Mouse (Mus musculus): ENCODE data around the gene Zbp1. TPM values are rescaled to one million over a fixed set of nuclear protein-coding genes. Genes with fewer than 3 reads are reported as not detected.

Zbp1 gene
- polyA plus RNA-seq, 1 experiment from 2014 or later, result 4.9 TPM

DNA sequence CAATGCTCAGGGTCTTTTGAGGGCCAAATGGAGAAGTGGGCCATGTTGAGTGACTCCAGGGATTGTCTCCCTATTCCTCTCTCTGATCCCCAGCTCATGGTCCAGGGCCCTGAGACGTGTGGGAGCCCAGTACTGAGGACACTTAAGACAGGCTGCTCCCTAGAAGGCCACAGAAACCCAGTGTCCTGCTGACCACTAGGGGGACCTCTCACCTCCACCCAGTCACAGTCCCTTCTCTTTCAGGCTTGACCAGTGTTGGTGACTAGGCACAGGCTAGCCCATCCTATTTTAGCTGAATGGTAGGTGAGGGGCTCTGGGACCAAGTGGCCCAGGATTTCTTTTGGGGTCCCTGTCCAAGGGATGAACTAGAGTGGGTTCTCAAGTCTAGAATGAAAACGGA lies 48.0 kb downstream of the Zbp1 start:
- 0 out of 2 replicates have a peak, but pooled peaks cover 3% of the 10 kb centered on the region for H3K27me3 ChIP-seq (ENCODE audit: insufficient read depth, low read length)
- no peak for ATAC-seq
- TF ChIP-seq CTCF (IDR thresholded peaks at IDR 0.05; ENCODE audit: low read depth) (peak; percentile 66), EP300 (IDR thresholded peaks at IDR 0.05; ENCODE audit: low read depth) (no peak)

DNA sequence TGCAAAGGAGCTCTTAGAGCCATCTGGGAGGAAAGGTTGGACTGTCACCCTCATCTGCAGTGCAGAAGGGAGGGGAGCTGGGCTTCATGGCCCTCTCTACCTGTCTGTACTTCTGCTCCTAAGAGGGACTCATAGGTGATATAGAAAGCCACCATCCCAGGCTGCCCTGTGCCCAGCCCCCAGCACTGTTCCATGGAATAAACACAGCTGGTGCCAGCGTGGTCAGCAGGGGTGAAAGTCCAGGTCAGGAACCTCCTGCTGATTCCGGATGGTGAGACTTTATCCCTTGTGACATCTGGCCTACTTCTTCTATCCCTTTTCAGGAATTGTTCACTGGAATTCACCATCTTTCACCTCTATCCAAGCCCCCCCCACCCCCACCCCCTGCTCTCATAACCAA lies 48.6 kb downstream of the Zbp1 start:
- peaks cover 33% of the 10 kb centered on the region for H3K4me1 ChIP-seq (ENCODE audit: insufficient read depth)
- peak; percentile 82 for DNase-seq
- no peak for TF ChIP-seq CTCF (IDR thresholded peaks at IDR 0.05; ENCODE audit: low read depth)
- TF ChIP-seq EP300 (IDR thresholded peaks at IDR 0.05; ENCODE audit: low read depth), result peak; percentile 90
- H3K27ac ChIP-seq (ENCODE audit: low read depth), result peak overlapping the region; percentile 75
- H3K4me2 ChIP-seq (ENCODE audit: low read depth, low read length), result no peak overlapping the region
- H3K27me3 ChIP-seq (ENCODE audit: insufficient read depth, low read length), result 0 out of 2 replicates have a peak, but pooled peaks cover 3% of the 10 kb centered on the region
- H3K9ac ChIP-seq (replicated peaks), result no peak overlapping the region
- ATAC-seq, result peak; percentile 91
- H3K4me3 ChIP-seq (ENCODE audit: low read depth, low read length), result no peak overlapping the region
- no peaks in the 10 kb centered on the region for H3K36me3 ChIP-seq (replicated peaks; ENCODE audit: insufficient read depth, low read length)
- 63% methylated on average over 2 of the region's 2 CpGs for WGBS (ENCODE audit: insufficient replicate concordance)
- no peaks in the 10 kb centered on the region for H3K9me3 ChIP-seq (ENCODE audit: low read length)

More for the DNA sequence above, 48.0 kb downstream of the Zbp1 start:
- Histone ChIP-seq H3K4me2 (ENCODE audit: low read depth, low read length) (no peak overlapping the region), H3K4me3 (ENCODE audit: low read depth, low read length) (no peak overlapping the region), H3K4me1 (ENCODE audit: insufficient read depth) (peaks cover 33% of the 10 kb centered on the region), H3K36me3 (replicated peaks; ENCODE audit: insufficient read depth, low read length) (no peaks in the 10 kb centered on the region), H3K9ac (replicated peaks) (no peak overlapping the region), H3K27ac (ENCODE audit: low read depth) (peak overlapping the region; percentile 75), H3K9me3 (ENCODE audit: low read length) (0 out of 2 replicates have a peak, but pooled peaks cover 5% of the 10 kb centered on the region)
- 39% methylated on average over 2 of the region's 2 CpGs for WGBS (ENCODE audit: insufficient replicate concordance)
- peak; percentile 22 for DNase-seq

DNA sequence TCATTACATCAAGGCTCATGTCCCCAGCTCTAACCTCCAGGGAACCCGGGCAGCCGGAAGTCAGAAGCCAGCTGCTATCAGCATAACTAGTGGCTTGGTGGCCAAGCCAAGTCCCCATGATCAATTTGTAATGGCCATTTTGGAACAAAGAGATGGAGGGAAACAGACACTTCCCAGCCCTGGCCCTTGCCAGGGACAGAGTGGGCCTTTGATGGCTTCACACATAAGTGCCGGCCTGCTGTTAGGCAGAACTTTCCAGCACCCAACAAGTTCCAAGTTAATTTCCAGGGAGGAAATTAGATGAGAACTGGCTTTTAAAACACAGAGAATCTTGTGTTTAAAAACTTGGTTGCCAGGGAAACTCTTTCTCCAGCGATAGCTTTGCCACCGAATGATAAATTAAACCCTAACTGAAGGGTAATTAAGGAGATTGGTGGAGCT lies 50.3 kb downstream of the Zbp1 start:
- Histone ChIP-seq H3K4me3 (ENCODE audit: low read depth, low read length) (no peak overlapping the region), H3K9me3 (ENCODE audit: low read length) (no peaks in the 10 kb centered on the region), H3K4me1 (ENCODE audit: insufficient read depth) (peaks cover 23% of the 10 kb centered on the region), H3K4me2 (ENCODE audit: low read depth, low read length) (no peak overlapping the region), H3K27ac (ENCODE audit: low read depth) (no peak overlapping the region), H3K27me3 (ENCODE audit: insufficient read depth, low read length) (0 out of 2 replicates have a peak, but pooled peaks cover 3% of the 10 kb centered on the region), H3K36me3 (replicated peaks; ENCODE audit: insufficient read depth, low read length) (no peaks in the 10 kb centered on the region), H3K9ac (replicated peaks) (no peak overlapping the region)
- TF ChIP-seq EP300 (IDR thresholded peaks at IDR 0.05; ENCODE audit: low read depth), result no peak
- no peak for ATAC-seq
- WGBS (ENCODE audit: insufficient replicate concordance), result 71% methylated on average over 5 of the region's 5 CpGs
- no peak for DNase-seq

DNA sequence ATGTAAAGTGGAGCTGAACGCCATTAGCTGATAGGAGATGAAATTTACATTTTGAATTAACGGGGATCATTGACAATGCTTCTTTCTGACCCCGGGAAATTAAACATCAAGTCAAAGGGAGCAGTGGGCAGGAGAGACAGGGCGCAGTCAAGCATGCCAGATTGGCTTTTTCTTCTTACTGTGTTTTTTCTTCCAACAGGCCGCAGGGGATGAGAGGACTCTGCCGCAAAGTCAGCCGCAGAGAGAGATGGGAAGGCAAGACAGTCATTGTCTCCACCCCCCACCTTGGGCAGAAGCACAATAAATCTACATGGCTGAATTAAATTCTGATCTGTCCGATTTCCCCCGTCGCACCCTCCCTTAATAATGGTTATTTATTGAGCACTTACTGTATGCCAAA lies 53.4 kb downstream of the Zbp1 start:
- no peak overlapping the region for H3K27ac ChIP-seq (ENCODE audit: low read depth)
- H3K9me3 ChIP-seq (ENCODE audit: low read length), result no peaks in the 10 kb centered on the region
- no peak overlapping the region for H3K4me3 ChIP-seq (ENCODE audit: low read depth, low read length)
- H3K9ac ChIP-seq (replicated peaks), result no peak overlapping the region
- H3K36me3 ChIP-seq (replicated peaks; ENCODE audit: insufficient read depth, low read length), result no peaks in the 10 kb centered on the region
- no peaks in the 10 kb centered on the region for H3K4me1 ChIP-seq (ENCODE audit: insufficient read depth)
- DNase-seq, result no peak
- 86% methylated on average over 10 of the region's 10 CpGs for WGBS (ENCODE audit: insufficient replicate concordance)
- H3K4me2 ChIP-seq (ENCODE audit: low read depth, low read length), result no peak overlapping the region
- H3K27me3 ChIP-seq (ENCODE audit: insufficient read depth, low read length), result no peaks in the 10 kb centered on the region
- TF ChIP-seq EP300 (IDR thresholded peaks at IDR 0.05; ENCODE audit: low read depth) (no peak), CTCF (IDR thresholded peaks at IDR 0.05; ENCODE audit: low read depth) (no peak)
- no peak for ATAC-seq

DNA sequence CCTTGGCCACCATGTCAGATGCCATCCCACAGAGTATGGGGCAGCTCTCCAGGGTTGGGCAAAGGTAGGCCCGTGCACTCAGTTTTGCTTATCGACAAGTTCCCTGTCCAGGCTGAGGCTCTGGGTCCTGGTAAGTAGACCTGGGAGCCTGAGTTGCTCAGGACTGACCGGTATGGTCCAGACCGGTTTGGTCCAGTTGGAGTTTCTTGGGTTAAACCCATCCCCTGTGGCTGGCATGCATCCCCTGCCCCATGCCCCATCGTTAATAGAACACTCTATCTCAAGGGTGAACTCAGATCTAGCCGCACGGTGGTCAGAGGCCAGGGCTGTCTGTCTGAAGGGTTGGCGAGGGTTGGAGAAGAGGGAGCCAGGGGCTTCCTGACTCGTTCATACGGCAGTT lies 53.8 kb downstream of the Zbp1 start:
- no peak for ATAC-seq

DNA sequence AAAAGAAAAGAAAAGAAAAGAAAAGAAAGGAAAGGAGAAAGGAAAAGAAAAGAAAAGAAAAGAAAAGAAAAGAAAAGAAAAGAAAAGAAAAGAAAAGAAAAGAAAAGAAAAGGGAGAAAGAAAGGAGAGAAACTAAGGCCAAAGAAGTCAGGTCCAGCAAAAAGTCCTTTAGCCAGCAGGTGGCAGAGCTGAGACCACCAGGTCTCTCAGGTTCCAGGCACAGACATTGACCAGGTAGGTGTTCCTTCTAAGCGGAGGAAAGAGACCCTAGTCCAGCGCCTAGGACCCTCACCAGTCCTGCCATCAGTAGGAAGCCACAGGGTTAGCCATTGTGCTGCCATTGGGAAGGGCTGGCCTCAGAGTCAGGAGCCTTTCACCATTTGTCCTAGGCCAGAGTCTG lies 54.4 kb downstream of the Zbp1 start:
- Histone ChIP-seq H3K4me3 (ENCODE audit: low read depth, low read length) (no peak overlapping the region), H3K36me3 (replicated peaks; ENCODE audit: insufficient read depth, low read length) (no peaks in the 10 kb centered on the region), H3K9ac (replicated peaks) (no peak overlapping the region), H3K27ac (ENCODE audit: low read depth) (no peak overlapping the region), H3K4me2 (ENCODE audit: low read depth, low read length) (no peak overlapping the region), H3K9me3 (ENCODE audit: low read length) (no peaks in the 10 kb centered on the region), H3K27me3 (ENCODE audit: insufficient read depth, low read length) (no peaks in the 10 kb centered on the region), H3K4me1 (ENCODE audit: insufficient read depth) (no peaks in the 10 kb centered on the region)
- TF ChIP-seq CTCF (IDR thresholded peaks at IDR 0.05; ENCODE audit: low read depth) (peak; percentile 72), EP300 (IDR thresholded peaks at IDR 0.05; ENCODE audit: low read depth) (no peak)
- ATAC-seq (no peak), DNase-seq (peak; percentile 58)
- WGBS (ENCODE audit: insufficient replicate concordance), result 47% methylated on average over 2 of the region's 2 CpGs

More for the DNA sequence above, 53.8 kb downstream of the Zbp1 start:
- H3K9me3 ChIP-seq (ENCODE audit: low read length), result no peaks in the 10 kb centered on the region
- no peak overlapping the region for H3K27ac ChIP-seq (ENCODE audit: low read depth)
- H3K4me2 ChIP-seq (ENCODE audit: low read depth, low read length), result no peak overlapping the region
- H3K9ac ChIP-seq (replicated peaks), result no peak overlapping the region
- TF ChIP-seq EP300 (IDR thresholded peaks at IDR 0.05; ENCODE audit: low read depth), result no peak
- TF ChIP-seq CTCF (IDR thresholded peaks at IDR 0.05; ENCODE audit: low read depth), result no peak
- no peaks in the 10 kb centered on the region for H3K27me3 ChIP-seq (ENCODE audit: insufficient read depth, low read length)
- no peak overlapping the region for H3K4me3 ChIP-seq (ENCODE audit: low read depth, low read length)
- no peak for DNase-seq
- 76% methylated on average over 10 of the region's 10 CpGs for WGBS (ENCODE audit: insufficient replicate concordance)
- no peaks in the 10 kb centered on the region for H3K4me1 ChIP-seq (ENCODE audit: insufficient read depth)
- H3K36me3 ChIP-seq (replicated peaks; ENCODE audit: insufficient read depth, low read length), result no peaks in the 10 kb centered on the region

DNA sequence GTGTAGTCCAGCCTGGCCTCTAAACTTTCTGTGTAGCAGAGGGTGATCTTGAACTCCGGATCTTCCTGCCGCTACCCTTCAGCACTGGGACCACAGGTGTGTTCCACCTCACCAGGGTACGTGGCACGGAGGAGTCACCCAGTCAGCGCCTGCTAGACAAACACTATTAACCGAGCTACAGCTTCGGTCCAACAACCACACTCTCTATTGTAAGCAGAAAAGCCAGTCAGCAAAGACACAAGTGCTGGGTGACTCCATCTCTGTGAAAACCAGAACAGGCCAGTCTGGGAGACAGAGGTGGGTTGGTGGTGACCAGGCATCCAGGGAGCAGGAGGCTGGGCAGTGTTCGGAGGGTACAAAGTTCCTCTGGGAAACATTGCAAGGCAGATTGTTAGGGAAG lies 55.3 kb downstream of the Zbp1 start:
- ATAC-seq (no peak), DNase-seq (no peak)
- Histone ChIP-seq H3K9me3 (ENCODE audit: low read length) (no peaks in the 10 kb centered on the region), H3K9ac (replicated peaks) (no peak overlapping the region), H3K27me3 (ENCODE audit: insufficient read depth, low read length) (no peaks in the 10 kb centered on the region), H3K4me1 (ENCODE audit: insufficient read depth) (no peaks in the 10 kb centered on the region), H3K36me3 (replicated peaks; ENCODE audit: insufficient read depth, low read length) (no peaks in the 10 kb centered on the region), H3K4me2 (ENCODE audit: low read depth, low read length) (no peak overlapping the region), H3K4me3 (ENCODE audit: low read depth, low read length) (no peak overlapping the region), H3K27ac (ENCODE audit: low read depth) (no peak overlapping the region)
- TF ChIP-seq EP300 (IDR thresholded peaks at IDR 0.05; ENCODE audit: low read depth), result no peak
- no peak for TF ChIP-seq CTCF (IDR thresholded peaks at IDR 0.05; ENCODE audit: low read depth)
- WGBS (ENCODE audit: insufficient replicate concordance), result 76% methylated on average over 8 of the region's 8 CpGs

Data from liver, postnatal 0 days (tissue).